Mouse (Mus musculus): ENCODE results near the gene 2900011O08Rik.
"Not testable (repeated sequence)": the region's sequence is repeated elsewhere in the genome, so short reads cannot be mapped to it uniquely, and the experiment has no call there.

The 2900011O08Rik gene

DNA sequence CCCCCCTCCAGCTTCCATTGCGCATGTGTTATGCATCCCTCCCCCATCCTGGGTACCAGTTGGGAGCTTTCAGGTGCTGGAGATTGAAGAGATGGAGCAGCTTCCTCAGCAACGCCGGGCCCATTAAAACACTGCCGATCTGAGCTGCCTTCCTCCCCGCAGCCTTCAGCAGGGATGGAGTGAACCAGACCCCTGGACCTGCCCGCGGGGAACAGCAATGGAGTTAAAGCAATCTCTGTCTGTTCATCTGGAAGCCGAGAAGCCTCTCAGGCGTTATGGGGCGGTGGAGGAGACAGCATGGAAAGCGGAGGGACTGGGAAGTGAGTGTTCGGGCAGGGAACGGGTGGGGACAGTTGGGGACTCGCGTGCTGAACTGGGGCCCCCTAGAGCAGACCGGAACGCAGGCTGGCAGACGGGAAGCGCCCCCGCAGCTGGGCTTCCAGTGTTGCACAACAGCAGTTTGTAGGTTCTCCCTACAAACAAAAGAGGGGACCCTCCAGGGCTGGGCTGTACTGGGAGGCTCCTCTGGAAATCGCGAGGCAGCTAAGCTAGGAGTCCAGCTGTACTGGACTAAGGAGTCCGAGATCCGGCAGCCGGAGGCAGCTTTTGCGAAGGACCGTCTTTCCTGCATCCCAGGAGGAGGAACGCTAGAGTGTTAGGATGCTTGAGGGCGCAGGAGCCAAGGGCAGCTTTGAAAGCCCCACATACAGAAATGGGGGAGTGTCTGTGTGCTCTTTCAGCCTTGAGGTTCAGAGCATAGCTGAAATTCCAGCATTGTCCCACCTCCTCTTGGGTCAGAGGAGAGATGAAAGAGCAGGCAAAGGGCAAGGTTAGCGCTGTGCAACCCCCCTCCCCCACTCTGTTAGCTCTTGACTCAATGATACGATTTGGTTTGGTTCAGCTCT is at the start of gene 2900011O08Rik, which contains the start of gene Ifitm7:
Gene 2900011O08Rik (plus strand): TSS at position 31 of the 905 bp plus-strand sequence.
Gene Ifitm7 (minus strand): TSS at position 315 of the 905 bp plus-strand sequence.
- in situ Hi-C loops (cut with MboI, MseI): no loop called here

DNA sequence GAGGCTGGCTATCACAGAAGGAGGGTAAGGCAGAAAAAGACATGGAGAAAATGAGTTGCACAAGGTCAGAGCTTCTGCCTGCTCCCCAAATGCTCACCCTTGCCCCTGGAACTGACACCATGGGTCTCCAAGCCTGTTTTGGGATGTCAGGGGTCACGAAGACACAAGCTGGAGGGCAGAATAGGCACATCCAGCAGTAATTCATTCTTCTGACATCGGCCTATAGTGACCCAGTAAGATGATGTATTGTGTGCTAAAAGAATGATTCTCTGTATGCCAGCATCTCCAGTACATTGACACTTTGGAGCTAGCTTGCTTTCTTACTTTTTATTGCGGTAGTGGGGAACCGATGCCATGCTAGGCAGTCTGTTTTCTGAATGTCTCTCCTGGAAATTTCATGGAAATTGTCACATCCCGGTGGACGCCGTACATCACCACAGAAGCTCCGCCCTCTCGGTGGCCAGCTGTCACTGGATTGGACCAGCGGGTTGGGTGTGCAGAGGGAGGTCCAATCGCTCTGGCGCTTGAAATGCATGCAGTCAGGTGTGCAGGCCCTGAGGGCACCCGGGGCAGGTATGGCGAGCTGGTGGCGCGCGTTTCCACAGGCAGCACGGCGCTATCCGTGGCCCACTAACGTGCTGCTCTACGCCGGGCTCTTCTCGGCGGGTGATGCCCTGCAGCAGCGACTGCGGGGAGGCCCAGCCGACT is 46.1 kb upstream of the 2900011O08Rik start:
- in situ Hi-C loops (cut with MboI, MseI): no loop called here

DNA sequence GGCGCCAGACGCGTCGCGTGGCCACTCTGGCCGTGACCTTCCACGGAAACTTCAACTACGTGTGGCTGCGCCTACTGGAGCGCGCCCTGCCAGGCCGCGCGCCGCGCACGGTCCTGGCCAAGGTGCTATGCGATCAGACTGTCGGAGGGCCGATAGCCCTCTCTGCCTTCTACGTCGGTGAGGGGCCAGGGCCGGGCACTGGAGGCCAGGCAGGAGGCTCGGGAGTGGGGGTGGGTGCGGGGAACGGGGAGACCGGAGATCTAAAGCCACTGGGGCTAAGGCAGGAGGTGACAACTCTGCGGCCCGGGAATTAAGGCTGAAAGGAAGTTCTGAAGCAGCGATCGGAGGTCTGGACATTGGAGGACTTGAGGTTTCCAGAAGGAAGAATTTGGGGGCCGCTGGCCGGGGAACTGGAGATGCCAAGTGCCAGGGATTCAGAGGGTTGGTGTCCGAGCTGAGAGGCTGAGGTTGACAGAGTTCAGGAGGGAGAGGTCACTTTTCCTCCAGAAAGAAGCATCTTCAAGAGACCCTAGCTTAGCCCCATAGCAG is 45.5 kb upstream of the 2900011O08Rik start:
- in situ Hi-C loops (cut with MboI, MseI): no loop called here

DNA sequence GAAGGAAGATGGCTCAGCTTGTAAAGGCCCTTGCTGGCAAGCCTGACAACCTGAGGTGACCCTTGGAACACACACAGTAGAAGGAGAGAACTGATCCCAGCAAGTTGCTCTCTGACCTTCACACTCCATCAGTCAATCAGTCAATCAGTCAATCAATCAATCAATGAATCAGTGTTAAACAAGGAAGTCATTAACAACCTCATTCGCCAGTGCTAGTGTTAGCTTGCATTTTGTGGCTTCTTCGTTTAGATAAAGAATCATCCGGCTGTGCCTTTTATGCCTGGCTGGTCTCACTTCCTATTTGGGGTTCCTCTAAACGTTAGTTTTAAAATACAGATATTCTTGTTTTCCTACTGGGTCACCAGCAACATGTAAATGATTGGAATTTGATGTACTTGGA is 42.2 kb upstream of the 2900011O08Rik start:
- in situ Hi-C loops (cut with MboI, MseI): no loop called here

DNA sequence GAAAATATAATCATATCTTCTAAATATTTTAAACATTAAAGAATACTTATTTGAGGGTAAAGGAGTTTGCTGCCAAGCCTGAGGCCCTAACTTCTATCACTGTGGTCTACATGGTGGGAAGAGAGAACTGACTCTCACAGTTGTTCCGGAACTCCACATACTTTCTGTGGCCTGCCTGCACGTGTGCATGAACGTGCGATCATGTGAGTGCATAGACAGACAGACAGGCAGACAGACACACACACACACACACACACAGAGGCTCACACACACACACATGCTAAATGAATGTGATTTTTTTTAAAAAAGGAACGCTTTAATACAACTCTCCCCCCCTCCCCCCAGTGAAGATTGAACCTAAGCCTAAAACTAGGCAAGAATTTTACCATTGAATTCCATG is 41.7 kb upstream of the 2900011O08Rik start:
- in situ Hi-C loops (cut with MboI, MseI): no loop called here

DNA sequence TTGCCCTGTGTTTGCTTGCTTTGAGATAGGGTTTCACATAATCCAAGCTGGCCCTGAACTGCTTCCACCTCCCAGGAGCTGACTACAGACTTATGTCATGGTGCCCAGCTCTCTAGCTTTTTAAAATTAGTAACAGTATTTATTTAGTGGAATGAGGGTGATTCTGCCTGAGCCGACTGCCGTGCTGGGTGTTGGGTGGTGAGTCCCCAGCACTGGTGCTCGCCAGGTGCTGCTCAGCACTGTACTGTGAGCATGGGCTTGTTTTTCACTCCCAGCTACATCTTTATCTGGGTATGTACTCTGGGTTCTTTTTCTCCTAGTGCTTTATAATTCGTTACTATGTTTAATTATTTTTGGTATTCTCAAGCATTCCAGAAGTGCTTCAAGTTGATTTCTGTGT is 41.3 kb upstream of the 2900011O08Rik start:
- in situ Hi-C loops (cut with MboI, MseI): no loop called here

DNA sequence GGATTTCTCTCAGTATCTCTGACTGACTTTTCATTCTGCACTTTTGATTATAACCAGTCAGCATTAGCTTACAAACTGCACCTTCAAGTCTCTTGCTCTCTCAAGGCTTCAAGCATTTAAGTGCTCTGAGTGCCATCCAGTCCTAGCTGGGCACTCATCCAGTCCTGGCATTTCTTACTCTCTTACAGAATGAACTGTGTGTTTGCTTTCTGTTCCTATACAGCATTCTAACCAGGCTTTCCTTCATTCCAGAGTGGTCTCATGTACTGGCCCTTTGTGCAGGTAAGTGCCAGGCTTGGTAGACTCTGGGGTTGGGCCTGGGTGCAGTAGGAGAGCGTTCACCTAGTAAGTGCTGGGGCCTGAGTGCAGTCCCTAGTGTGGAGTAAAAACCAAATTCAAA is 40.1 kb upstream of the 2900011O08Rik start:
- in situ Hi-C loops (cut with MboI, MseI): no loop called here

DNA sequence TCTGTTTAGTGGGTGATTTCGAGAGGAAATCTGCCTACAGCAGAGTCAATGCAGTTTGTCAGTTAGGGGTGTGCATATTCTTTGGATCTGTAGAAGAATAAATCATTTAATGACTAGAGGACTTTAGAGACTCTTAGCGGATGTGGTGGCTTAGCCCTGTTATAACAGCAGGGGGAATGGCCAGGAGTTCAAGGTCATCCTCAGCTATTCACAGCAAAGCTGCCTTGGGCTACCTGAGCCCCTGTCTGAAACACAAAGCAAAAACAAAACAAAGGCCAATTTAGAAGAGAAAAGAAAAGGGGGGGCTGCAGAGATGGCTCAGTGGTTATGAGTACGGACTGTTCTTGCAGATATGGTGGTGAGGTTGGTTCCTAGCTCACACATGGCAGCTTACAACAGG is 35.2 kb upstream of the 2900011O08Rik start:
- in situ Hi-C loops (cut with MboI, MseI): no loop called here

DNA sequence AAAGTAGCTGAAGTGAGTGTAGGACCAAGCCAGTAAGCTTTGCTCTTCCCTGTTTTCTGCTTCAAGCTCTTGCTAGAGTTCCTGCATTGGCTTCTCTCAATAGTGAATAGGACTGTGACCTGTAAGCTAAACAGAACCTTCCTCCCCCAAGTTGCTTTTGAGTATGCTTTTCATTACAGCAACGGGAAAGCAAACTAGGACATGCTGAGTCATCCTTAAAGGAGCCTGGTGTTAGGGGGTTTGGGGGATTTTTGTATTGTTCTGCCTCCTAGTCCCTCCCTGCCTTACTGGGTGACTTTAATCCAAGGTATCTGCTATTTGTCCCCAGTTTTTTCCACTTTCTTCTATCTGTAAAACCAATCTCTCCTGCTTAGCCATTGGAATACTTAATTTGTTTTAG is 24.4 kb upstream of the 2900011O08Rik start:
- in situ Hi-C loops (cut with MboI, MseI): no loop called here

DNA sequence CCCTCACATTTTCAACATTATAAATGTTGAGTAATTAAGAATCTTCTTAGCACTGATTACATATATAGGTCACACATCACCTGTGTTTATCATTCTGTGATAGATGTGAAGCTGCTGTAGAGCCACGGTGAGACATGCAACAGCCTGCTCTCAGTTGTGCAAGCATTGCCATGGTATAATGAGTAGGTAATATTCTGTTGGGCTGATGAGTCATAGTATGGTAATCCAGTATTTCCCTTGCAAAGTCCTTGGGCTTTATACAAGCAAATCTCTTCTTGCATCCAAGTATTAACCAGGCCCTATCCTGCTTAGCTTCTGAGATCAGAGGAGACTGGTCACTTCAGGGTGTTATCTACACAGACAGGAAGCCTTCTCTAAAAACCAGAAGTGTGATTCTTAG is 17.3 kb upstream of the 2900011O08Rik start:
- in situ Hi-C loops (cut with MboI, MseI): no loop called here

DNA sequence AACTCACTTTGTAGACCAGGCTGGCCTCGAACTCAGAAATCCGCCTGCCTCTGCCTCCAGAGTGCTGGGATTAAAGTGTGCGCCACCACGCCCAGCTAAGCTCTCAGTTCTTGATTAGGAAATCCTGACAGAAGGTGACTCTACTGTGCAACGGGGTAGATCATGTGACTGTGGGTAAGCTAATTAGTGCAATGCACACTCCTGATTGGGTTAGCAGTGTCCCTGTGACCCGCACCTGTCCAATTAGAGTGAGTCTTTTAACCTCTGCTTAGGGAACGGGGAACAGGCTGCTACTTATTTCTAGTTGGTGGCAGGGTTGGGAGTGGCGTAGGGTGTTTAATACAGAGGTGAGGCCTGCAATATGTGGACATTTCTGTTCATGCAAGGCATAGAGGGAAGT is 14.4 kb upstream of the 2900011O08Rik start:
- in situ Hi-C loops (cut with MboI, MseI): no loop called here

DNA sequence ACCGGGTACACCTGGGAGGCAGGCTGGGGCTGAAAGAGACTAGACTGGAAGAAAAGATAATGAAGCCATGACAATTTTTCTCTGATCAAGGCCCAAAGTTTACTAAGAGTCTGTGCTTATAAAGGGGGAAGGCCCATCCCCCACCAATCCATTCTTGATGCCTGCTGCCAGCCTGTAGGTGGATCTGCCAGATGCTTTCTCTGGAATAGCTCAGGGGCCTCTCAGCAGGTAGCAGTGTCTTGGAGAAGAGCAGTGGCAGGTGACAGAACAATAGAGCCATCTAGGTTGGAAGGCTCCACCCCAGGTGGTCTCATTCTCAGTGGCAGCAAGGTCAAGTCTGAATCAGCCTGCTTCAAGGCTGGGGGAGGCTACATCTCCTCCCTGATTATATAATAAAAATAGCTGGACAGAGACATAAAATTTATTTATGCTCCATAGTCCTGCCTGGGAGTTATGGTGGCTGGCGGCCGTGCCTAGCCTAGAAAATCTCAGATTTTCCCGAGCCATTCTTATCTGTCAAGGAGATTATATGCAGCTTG is 10.0 kb upstream of the 2900011O08Rik start:
- in situ Hi-C loops (cut with MboI, MseI): not testable (repeated sequence)

DNA sequence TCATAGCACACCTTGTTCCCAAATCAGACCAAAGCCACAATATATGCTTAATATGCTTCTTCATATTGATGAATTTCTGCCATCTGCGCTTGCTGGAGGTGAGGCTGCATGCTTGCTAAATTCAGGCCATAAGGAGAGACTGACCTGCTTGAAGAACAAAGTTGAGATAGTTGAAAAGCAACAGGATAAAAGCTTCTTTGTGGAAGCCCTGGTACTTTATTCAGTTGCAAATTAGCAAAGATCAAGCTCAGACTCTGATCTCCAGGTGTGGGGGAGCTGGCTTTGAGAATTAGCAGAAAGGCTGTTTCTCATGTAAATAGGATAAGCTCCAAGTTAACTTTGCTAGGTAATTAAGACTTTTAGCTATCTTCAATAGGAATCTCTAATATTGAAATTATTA is 9.4 kb upstream of the 2900011O08Rik start:
- in situ Hi-C loops (cut with MboI, MseI): not testable (repeated sequence)

DNA sequence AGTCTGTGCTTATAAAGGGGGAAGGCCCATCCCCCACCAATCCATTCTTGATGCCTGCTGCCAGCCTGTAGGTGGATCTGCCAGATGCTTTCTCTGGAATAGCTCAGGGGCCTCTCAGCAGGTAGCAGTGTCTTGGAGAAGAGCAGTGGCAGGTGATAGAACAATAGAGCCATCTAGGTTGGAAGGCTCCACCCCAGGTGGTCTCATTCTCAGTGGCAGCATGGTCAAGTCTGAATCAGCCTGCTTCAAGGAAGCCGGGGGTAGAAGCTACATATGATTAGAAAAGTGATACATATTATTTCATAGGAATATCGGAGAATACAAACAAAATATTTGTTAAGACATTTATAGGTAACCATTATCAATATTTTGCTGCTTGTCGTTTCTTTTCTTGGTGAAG is 4.7 kb upstream of the 2900011O08Rik start:
- in situ Hi-C loops (cut with MboI, MseI): not testable (repeated sequence)

DNA sequence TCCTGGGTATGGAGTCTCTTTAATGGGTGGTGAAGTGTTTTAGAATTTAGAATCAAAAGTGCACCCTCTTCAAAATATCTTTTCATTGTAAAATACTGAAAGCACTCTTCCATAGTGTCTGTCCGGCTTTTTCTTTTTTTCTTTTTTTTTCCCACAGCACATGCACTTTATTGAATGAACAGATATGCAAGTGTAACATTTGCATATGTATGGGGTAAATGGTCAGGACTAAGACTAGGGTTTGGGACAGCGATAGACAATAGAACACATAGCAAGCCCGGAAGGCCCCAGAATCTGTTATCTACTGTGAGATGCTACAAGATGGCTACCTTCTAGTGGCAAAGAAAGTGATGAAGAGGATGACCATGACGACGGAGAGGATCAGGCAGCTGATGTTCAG is 3.2 kb upstream of the 2900011O08Rik start:
- in situ Hi-C loops (cut with MboI, MseI): no loop called here

DNA sequence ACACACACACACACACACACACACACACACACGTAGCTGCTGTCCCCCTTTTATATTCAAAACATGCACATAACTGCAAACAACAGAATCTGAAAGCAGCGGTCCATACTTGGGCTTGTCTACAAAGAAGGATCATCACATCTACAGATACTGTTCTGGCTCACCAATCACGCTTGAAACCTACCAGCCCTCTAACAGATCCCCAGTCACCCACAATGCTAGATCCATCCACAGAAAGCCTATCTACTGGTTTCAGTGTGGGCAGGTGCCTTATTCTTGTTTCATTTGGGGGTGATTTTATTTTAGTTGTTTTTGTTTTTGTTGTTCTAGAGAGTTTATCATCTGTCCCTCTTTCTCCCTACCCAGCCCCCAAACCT is 219 bp upstream of the 2900011O08Rik start:
- in situ Hi-C loops (cut with MboI, MseI): no loop called here

DNA sequence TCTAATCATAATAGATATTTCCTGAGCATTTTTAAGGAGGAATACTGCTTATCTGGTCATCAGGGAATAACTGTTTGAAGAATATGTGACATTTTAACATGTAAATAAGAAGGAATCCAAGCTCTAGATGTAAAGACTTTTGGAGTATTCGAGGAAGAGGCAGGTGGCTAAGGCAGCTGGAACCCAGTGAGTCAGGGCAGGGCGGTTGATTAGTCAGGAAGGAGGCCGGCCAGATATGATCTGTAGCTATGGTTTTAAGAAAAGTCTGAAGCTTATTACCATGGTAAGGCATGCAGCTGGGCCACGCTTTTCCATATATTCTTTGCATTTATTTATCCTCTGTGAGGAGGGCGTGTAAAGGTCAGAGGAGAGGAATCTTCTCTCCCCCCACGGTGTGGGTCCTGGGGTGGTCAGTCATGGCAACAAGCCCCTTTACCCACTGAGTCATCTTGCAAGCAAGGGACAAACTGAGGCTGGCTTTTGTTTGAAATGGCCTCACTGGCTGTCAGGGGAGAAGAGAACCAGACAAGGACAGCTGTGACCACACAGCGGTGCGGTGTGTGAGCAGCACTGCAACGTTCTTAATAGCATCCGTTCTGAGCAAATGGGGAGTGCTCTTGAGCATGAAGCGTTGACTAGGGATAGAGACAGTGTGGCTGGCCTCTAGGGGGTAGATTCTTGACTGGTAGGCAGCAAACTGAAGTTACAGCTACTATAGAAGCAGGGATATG is 6.3 kb downstream of the 2900011O08Rik start:
- in situ Hi-C loops (cut with MboI, MseI): no loop called here

DNA sequence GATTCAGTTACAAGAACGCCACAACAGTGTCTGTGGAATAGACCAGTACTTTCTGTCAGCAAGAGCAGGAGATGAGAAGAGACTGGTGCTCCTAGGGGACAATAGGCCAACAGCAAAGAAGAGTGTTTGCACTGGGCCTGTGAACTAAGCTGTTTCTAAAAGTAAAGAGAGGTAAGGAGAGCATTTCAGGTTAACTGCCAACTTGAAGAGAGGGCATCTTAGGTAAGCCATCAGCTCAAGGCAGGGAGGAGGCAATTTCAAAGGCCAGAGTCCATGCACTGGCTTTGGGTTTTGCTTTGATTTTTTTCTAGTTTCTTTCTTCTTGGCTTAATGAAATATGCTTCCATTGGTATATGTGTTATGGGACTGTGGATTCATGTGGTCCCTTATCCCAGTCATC is 7.7 kb downstream of the 2900011O08Rik start:
- in situ Hi-C loops (cut with MboI, MseI): no loop called here

DNA sequence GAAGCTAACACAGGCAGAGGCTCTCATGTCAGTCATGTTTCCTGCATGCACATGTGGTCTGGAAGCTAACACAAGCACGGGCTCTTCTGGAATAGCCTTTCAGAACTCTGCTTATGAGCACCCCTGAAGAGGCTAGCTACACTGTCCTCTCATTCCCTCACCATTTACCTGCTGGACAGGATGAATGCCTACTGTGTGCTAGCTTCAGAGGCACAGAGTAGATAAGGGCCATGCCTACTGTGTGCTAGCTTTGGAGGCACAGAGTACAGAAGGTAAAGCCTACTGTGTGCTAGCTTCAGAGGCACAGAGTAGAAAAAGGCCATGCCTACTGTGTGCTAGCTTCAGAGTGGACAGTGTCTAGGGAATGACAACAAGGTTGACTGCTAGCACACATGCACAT is 8.1 kb downstream of the 2900011O08Rik start:
- in situ Hi-C loops (cut with MboI, MseI): no loop called here

DNA sequence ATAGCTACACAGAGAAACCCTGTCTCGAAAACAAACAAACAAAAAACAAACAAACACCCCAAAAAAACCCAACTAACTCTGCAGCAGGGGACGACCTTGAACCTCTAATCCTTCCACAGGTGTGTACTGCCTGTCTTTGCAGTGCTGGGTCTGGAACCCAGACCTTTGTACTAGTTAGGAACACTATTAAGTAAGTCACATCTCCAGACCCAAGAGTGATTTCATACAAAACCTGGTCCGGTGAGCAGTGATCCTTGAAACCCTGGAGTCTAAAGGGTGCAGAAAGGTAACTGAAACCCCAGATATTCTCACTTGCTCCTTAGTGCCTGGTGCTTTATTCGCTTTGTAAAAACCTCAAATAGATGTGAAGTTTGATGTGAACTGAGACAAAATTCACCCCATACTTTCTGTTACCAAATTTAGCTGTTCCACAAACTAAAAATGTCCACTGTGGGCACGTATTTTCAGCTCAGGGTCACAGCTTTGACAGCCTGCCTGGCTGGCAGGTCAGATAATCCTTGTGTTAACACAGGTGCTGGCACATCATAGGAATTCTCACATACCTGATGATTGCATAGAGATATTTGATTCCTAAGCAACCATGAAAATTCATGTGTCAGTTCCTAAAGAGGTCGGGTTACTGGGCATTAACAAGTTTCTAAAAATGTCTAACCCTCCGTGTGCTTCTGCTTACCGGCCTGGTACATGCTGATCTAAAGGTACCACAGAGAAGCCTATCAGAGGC is 17.2 kb downstream of the 2900011O08Rik start:
- in situ Hi-C loops (cut with MboI, MseI): no loop called here

DNA sequence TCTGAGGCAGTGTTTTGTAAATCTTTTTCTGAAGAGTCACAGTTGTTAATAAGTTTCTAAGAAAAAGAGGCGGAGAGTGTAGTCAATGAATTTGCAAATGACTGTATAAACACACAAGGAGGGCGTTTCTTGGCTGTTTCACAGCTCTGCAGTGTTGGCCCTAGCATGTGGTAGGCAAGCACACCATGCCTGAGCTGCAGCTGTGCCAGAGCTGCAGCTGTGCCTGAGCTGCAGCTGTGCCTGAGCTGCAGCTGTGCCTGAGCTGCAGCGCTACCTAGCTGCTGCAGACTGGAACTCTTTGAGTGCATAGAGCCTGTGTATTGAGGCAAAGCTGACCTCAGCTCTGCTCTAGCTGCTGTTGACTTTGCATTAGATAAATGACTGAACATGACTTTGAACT is 17.8 kb downstream of the 2900011O08Rik start:
- in situ Hi-C loops (cut with MboI, MseI): no loop called here

Data from T-helper 2 cell (primary cell).